Mouse (Mus musculus) thymus, postnatal 25 days (tissue): ENCODE measurements around the gene Iglon5.

Experiments
- DNase-seq: peaks from one replicate; pipeline ENCODE4 v3.0.0; 2022

The Iglon5 gene

DNA sequence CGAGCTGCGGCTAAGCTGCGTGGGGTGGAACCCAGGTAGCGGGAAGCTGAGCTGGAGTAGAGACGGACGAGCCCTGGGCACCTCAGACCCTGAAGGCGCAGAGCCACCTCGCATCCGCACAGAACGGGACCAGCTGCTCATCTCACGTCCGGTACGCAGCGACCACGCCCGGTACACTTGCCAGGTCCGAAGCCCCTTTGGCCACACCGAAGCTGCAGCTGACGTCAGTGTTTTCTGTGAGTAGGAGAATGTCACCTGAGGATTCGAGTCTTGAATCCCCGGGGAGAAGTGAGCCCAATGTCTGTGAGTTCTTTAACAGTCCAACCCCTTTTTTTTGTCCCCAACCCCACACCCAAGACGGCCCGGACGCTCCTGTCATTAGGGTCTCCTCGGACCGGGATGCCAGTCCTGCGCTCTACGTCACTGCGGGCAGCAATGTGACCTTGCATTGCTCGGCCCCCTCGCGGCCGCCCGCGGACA lies 25.0 kb downstream of the Iglon5 start:
- DNase-seq: no peak

DNA sequence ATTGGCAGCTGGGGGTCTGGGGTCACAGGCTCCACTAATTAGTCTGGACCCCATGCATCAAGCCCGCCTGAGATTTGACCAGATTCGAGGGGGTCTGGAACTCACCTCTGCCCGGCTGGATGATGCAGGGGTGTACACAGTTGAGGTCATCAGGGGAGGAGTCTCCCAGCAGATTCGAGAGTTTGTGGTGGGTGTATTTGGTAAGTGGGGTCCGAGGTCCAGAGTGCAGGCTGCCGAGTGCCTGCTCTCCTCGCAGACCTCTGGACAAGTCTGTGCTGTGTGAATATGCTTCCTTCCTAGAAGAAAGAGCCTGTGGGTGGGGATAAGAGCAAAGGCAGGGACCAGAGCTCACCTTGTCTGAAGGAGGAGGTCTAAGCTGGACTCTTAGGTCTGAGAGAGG lies 25.9 kb downstream of the Iglon5 start:
- DNase-seq: no peak

GRCm38 (mm10) chr7:43462851-43463250 lies 27.0 kb downstream of the Iglon5 start, which contains the start of gene Vsig10l:
Vsig10l (plus strand) TSS chr7:43463151.
- DNase-seq: no peak

DNA sequence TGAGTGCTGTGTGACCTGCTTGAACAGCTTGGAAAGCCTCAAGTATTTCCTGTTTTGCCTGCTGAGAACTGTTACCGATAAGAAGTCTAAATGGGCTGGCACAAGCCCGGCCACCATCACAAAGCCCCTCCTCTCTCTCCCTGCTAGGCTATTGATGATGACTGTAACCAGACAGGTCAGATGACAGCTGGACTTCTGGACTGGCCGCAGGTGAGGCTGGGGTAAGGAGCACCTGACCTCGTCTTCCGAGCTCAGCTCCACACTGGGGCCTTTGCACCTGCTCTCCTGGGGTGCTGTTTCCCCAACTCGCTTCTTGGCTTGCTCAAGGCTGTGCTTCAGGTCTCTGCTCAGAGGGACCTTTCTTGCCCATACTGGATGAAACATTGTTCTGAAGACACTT lies 35.5 kb downstream of the Iglon5 start:
- no peak for DNase-seq

DNA sequence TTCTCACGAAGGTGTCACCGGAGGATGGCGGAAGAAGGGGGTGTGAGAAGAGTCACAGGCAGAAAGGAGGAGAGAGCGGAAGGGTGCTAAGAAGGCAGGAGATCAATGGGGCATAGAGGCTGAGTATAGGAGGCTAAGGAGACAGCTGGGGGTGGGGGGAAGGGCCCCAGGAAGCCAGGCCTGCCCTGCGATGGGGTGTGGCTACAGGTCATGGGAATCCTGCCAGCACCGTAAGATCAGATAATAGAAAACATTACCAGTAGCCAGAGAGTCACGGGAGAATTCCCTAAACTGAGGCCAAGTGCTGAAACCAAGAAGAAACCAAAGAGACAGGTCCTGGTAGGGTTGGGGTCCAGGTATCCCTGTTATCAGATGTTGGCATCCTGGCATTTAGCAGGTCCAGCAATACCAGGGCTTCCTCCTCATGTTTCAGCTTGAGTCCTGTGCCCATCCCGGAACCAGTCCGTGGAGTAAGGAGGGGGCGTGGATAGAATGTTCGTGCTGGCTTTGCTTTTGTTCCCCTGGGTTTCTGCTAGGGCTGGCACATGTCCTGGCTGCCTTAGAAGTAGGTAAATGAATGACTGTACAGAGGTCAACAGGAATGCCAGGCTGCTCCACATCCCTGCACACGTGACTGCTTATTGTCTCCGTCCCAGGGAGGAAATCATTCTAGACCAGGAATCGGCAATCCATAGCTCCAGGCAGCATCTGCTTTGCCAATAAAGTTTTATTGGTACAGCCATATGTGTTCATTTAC lies 36.1 kb downstream of the Iglon5 start:
- DNase-seq: no peak

DNA sequence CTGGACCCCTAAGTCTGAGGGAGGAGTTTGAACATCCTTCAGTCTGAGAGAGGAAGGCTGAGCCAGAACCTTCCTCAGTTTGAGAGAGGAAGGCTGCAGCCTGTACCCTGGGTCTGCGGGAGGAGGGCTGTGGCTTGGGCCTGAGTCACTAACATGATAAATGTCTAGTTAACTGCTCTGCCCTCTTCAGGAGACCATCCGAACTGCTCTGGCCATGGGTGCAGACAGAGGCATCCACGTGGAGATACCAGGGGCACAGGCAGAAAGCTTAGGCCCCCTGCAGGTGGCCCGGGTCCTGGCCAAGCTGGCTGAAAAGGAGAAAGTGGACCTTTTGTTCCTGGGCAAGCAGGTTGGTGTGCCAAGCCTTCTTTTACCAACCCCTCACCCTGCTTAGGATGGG lies 37.3 kb downstream of the Iglon5 start:
- DNase-seq: peak; percentile 37

- no peak for DNase-seq
Observed at GRCm38 (mm10) chr7:43451726-43452125, 38.1 kb downstream of the Iglon5 start.

DNA sequence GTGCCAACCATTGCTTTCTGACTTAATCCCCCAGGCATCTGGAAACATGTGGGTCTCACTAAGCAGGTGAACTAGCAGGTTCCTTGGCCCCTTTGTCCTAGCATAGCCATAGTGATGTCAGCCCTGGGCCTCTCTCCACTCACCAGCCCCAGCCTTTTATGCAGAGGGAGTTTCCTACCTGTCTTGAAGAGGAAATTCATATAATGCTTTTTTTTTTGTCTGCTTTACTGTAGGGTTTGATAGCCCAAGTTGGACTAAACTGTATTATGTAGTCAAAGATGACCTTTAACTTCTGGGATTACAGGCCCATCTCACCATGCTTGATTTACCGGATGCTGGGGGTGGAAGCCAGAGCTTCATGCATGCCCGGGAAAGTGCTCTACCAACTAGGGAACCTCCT lies 40.1 kb downstream of the Iglon5 start:
- DNase-seq: no peak

- DNase-seq: no peak
Observed at GRCm38 (mm10) chr7:43448246-43448645, 41.6 kb downstream of the Iglon5 start.

DNA sequence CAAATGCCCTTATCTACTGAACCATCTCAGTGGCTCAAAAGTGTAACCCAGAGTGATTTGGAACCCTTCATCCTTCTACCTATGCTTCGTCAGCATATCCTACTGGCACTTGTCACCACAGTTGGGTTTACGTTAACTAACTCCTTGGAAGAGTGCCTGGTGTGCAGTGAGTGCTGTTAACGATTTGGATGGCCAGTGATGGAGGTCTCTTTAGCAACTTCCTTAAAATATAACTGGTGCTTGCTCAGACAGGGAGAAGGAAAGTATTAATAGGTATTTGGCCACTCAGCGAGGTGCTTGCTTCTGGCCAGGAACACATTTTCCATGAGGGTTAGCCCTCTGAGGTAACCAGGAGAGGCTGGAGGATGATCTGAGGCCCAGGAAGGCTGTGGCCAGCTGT lies 42.1 kb downstream of the Iglon5 start:
- DNase-seq: no peak

DNA sequence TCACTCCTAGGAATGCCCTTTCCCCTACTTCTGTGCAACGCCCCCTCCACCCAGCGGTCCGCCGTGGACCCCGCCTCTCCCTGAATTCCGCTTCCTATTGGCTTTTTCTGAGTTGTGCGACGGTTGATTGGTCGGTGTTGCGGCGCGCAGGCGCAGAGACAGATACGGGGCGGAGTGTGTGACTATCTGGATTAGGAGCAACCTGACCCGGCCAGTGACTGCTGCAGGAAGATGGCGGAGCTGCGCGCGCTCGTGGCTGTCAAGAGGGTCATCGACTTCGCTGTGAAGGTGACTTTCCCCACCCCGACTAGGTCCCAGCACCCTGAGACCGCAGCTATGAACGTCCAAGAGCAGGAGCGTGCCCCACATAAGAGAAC lies 46.0 kb downstream of the Iglon5 start, which contains the start of the genes Etfb and Gm45233:
Gene Etfb, plus strand, starts transcription at position 167 of the 377 bp plus-strand sequence.
Gene Gm45233, plus strand, starts transcription at position 212 of the 377 bp plus-strand sequence.
- peak; percentile 88 for DNase-seq

- DNase-seq: peak; percentile 81
Observed at GRCm38 (mm10) chr7:43443126-43443916, 46.6 kb downstream of the Iglon5 start.

- DNase-seq: no peak
Observed at GRCm38 (mm10) chr7:43442684-43443083, 47.2 kb downstream of the Iglon5 start.

DNA sequence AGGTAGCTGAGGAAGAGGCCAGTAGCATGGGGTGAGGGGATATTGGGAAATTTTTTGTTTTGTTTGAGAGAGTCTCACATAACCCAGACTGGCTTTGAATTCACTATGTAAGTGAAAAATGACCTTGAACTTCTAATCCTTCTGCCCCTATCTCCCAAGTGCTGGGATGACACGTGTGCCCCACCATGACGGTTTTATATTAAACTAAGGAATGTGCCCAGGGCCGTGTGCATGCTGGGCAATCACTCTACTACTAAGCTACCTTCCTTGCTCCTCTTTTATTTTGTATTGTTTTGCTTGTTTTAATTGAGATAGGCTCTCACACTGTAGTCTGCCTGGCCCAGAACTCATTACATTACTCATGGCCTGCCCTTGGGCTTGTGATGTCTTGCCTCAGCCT lies 48.8 kb downstream of the Iglon5 start:
- DNase-seq: no peak

DNA sequence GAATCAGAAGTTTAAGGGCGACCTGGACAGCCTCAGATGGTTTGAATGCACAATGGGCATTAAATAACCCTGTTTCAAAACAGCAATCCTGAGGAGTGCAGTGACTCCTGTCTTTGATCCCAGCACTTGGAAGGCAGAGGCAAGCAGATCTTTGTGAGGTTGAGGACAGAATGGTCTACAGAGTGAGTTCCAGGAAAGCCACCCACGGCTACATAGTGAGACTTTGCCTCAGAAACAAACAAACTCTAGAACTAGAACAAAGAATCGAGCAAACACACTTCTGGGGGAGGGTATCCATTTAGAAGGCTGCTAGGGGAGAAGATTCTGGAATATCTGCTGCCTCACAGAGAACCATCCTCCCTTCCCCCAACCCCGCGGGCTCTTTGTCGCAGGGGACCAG lies 49.4 kb downstream of the Iglon5 start, which contains the start of gene Cldnd2:
Gene Cldnd2, plus strand, starts transcription at position 301 of the 400 bp plus-strand sequence.
- no peak for DNase-seq

GRCm38 (mm10) chr7:43438611-43439010 lies 51.3 kb downstream of the Iglon5 start:
- DNase-seq: no peak

DNA sequence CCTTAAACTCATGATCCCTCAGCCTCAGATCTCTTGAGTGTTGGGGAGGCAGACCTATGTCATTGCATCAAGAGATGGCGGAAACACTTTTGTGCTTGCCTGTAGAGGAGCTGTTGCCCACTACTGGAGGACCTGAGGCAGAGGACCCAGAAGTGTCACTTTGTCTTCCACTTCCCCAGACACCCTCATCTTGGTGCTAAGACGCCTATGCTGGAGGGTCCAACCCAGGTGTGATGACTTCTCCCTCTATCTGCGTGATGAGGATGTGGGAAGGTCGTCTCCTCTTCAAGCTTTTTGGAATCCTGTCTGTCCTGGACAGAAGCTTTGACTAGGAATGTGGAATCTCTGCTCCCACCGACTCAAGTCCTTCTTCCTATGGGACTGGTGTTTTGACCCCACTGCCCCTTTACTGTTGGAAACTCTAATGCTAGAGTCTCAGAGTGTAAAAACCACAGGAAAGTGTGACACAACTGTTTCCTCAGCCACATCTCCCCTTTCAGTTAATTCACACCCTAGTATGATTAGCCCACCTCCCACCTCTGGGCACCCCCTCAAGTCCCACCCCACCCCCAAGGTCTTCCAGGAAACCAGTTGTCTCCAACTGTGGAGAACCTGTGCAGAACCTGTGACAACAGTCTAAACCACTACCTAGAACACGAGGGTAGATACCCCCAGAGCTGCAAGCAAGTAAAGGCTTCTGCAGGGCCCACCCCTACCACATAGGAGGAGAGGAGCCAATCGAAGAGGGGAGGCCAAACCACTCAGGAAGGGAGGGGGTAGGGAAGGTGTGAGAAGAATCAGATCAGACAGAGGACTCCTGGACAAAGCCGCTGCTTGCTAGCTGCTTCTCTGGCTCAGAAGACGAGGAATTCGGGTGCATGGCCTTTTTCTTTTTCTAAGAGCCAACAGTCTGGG lies 53.3 kb downstream of the Iglon5 start, which contains the start of gene Nkg7:
Gene Nkg7, plus strand, starts transcription at position 733 of the 915 bp plus-strand sequence.
- DNase-seq: no peak

DNA sequence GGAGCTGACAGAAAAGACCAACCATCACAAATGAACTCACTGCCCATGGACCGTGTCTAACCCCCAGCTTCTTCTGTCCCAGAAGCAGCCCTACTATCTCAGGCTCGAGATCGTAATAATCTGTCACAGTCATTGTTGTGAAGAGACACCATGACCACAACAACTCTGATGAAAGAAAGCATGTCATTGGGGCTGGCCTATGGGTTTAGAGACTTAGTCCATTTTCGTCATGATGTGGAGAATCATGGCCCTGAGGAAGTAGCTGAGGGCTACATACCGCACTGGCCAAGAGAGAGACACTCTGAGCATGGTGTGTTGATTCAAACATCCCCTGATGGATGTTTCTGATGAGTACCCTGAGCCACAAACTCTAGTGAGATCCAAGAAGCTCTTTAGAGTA lies 55.2 kb downstream of the Iglon5 start:
- DNase-seq: no peak

- no peak for DNase-seq
Observed at GRCm38 (mm10) chr7:43432891-43433290, 57.0 kb downstream of the Iglon5 start.

DNA sequence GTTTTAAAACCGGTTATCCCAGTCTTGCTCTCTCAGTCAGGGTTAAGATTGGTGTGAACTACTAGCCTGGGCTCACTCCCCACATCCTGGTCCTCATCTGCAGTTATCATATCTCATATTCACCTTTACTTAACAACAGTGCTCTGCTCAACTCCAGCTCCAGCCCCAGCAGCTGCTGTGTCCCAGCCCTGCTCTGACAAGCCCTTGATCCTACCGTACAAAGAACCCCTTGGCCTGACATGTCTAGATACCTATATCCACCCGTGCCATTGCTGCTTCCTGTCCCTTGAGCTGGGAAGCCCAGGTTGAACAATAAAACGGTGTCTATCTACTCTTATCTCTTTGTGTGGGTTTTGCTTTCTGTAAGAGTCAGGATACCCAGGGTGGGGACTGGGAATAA lies 60.4 kb downstream of the Iglon5 start:
- DNase-seq: no peak

GRCm38 (mm10) chr7:43427406-43427805 lies 62.5 kb downstream of the Iglon5 start, which contains the start of gene Lim2:
Lim2 (plus strand) TSS chr7:43427670.
- DNase-seq: no peak

- no peak for DNase-seq
Observed at GRCm38 (mm10) chr7:43423991-43424625, 65.8 kb downstream of the Iglon5 start.
